7 mouse cellular contexts compared by ENCODE assay signal in genomic region chr7:73036801-73037555, GRCm38 (mm10).
DNase-seq lines count a peak whose midpoint lies in the region; ATAC-seq and TF ChIP-seq lines count a peak whose summit lies in the region.

No protein-coding gene starts in this region.

- H3K9ac ChIP-seq in intestine, postnatal 0 days (ENCODE audit: low read depth, low read length) = no peak overlapping the region

- H3K27me3 ChIP-seq in intestine, postnatal 0 days (replicated peaks; ENCODE audit: control insufficient read depth, insufficient read depth, low read length) = no peaks in the 10 kb centered on the region

- peak; percentile 23; the same call in 1 of the 2 replicates for TF ChIP-seq CTCF in intestine, postnatal 0 days (IDR thresholded peaks at IDR 0.05; ENCODE audit: low read depth)

- H3K36me3 ChIP-seq in intestine, postnatal 0 days (ENCODE audit: control insufficient read depth, insufficient read depth) = no peaks in the 10 kb centered on the region

- no peak overlapping the region for H3K4me3 ChIP-seq in intestine, postnatal 0 days (ENCODE audit: low read depth, low read length)

- H3K9me3 ChIP-seq in intestine, postnatal 0 days (ENCODE audit: control insufficient read depth) = no peaks in the 10 kb centered on the region

- WGBS in intestine, postnatal 0 days = 42% methylated on average over 20 of the region's 20 CpGs

- no peak overlapping the region for H3K4me2 ChIP-seq in intestine, postnatal 0 days (replicated peaks; ENCODE audit: low read depth)

- DNase-seq in urinary bladder, postnatal 25 days (ENCODE audit: low spot score) = peak; percentile 36
- no peak for DNase-seq in urinary bladder, postnatal 10 days (ENCODE audit: low spot score)
- peak; percentile 55 for DNase-seq in gastrocnemius, postnatal 10 days
- DNase-seq in left cerebral cortex, postnatal 25 days (ENCODE audit: low spot score in 2 of 2) = peak; percentile 45 to 77
- DNase-seq in right cerebral cortex, postnatal 25 days = peak; percentile 49

- no peak overlapping the region for H3K27ac ChIP-seq in intestine, postnatal 0 days (ENCODE audit: low read depth, low read length)

- intact Hi-C loops in left cerebral cortex, postnatal 25 days (cut with DNase I) = loop anchor here (10.0 kb wide), 2 partner anchors 338 to 442 kb away; partner anchors contain the start of gene Rgma

- ATAC-seq in intestine, postnatal 0 days = no peak
- no peak for ATAC-seq in monocyte, adult 5-6 weeks (replicated peaks; ENCODE audit: insufficient number of reproducible peaks, low FRiP score, low TSS enrichment, poor library complexity, severe bottlenecking)

- H3K4me1 ChIP-seq in intestine, postnatal 0 days (replicated peaks; ENCODE audit: control insufficient read depth, insufficient read depth, low read length) = no peaks in the 10 kb centered on the region
